Mouse (Mus musculus): ENCODE results near the gene Gm17402.

Gm17402 gene

GRCm38 (mm10) chr3:67322422-67322821 is 52.5 kb downstream of the Gm17402 start:
- ChIA-PET CTCF (no interaction called here), POLR2A (no interaction called here)
